Mouse (Mus musculus): ENCODE results near the gene Zfp687. TPM values are rescaled to one million over a fixed set of nuclear protein-coding genes. Genes with fewer than 3 reads are reported as not detected.

The Zfp687 gene
- polyA plus RNA-seq, 1 experiment from 2014 or later: 23.3 TPM

DNA sequence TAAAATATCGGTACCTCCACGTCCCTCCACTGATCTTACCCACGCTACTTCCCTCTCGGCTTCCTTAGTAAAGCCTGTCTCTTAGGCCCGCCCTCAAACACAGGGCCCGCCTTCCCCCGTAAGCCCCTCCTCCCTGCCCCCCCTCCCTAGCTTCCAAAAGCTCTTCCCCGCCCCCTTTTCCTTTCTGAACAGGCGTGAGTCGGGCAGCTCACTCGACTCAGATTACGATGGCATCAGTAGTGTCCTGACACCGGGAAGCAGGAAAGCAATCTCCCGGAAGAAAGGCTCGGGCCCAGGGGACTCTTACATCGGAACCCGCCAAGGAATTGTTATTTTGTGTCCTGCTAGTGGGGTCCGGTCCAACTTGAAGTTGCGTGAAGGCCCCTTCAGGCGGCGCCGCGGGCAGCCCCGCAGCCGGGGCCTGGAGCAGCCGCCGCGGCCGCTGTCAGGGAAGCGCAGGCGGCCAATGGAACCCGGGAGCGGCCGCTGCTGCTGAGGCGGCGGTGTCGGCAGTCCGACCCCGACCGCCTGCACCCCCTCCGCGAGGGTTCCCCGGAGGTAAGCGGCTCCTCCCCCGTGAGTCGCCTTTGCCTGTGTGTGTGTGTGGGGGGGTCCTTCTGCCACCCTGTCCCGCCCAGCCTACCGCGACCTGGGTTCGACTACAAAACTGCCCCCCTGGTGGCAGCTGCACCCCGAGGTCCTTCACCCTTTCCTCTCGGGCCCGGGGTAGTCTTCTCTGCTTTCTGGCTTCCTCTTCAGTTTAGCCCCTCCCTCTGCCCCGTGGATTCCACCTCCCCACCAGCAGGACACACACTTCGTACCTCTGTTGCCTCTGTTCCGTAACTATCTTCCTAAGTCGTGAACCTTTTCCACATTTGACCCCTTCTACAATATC lies 40.5 kb downstream of the Zfp687 start, which contains the start of gene Pi4kb:
TSS of gene Pi4kb (plus strand) at position 204 of the 895 bp plus-strand sequence.
- 0 out of 2 replicates have a peak, but pooled peaks cover 2% of the 10 kb centered on the region for H3K36me3 ChIP-seq (ENCODE audit: control insufficient read depth, insufficient read depth, low read length)
- H3K9me3 ChIP-seq (ENCODE audit: control insufficient read depth, low read length): no peaks in the 10 kb centered on the region
- peak within 1 kb of the TSS; percentile 80 for H3K4me2 ChIP-seq (ENCODE audit: low read depth, low read length)
- H3K4me3 ChIP-seq (ENCODE audit: low read length): peak within 1 kb of the TSS; percentile 94
- H3K27ac ChIP-seq (ENCODE audit: low read length): peak within 1 kb of the TSS; percentile 95
- peak within 1 kb of the TSS; percentile 96 for H3K9ac ChIP-seq (ENCODE audit: low read length)
- H3K4me1 ChIP-seq (replicated peaks; ENCODE audit: control insufficient read depth, insufficient read depth, low read length): peaks cover 17% of the 10 kb centered on the region
- WGBS: 0% methylated on average over 45 of the region's 57 CpGs
- no peaks in the 10 kb centered on the region for H3K27me3 ChIP-seq (ENCODE audit: control insufficient read depth, insufficient read depth, low read depth, low read length)
- peak; percentile 94 for ATAC-seq (ENCODE audit: low read depth)

DNA sequence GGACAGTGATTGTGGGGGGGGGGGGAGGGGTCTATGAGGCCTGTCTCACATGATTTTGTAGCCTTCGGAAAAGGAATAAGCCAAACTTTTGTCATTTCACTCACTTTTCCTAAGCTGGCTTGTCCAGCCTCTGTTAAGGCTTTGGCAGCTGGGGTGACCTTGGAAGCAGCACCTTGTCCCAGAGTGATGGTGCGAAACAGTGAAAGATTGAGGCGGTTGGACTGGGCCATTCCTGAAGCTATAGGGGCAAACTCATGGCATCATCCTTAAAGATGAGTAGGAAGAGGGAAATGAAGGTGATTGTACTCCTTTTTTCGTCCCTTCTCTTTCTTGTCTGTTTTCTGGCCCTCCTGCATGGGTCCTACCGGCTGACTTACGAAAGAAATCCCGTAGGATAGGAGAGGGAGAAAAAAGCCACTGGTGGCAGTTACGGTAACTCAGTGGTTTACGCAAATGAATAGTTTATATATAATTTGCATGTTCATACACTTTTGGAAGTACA lies 41.2 kb downstream of the Zfp687 start:
- 0 out of 2 replicates have a peak, but pooled peaks cover 2% of the 10 kb centered on the region for H3K36me3 ChIP-seq (ENCODE audit: control insufficient read depth, insufficient read depth, low read length)
- whole genome bisulfite sequencing: 19% methylated on average over 9 of the region's 9 CpGs
- H3K4me2 ChIP-seq (ENCODE audit: low read depth, low read length): peak overlapping the region; percentile 80
- peaks cover 17% of the 10 kb centered on the region for H3K4me1 ChIP-seq (replicated peaks; ENCODE audit: control insufficient read depth, insufficient read depth, low read length)
- H3K27ac ChIP-seq (ENCODE audit: low read length): peak overlapping the region; percentile 39; the same call in 1 of the 2 replicates
- H3K9me3 ChIP-seq (ENCODE audit: control insufficient read depth, low read length): no peaks in the 10 kb centered on the region
- peak overlapping the region; percentile 94 for H3K4me3 ChIP-seq (ENCODE audit: low read length)
- H3K27me3 ChIP-seq (ENCODE audit: control insufficient read depth, insufficient read depth, low read depth, low read length): no peaks in the 10 kb centered on the region
- H3K9ac ChIP-seq (ENCODE audit: low read length): peak overlapping the region; percentile 96
- peak; percentile 16 for ATAC-seq (ENCODE audit: low read depth)

DNA sequence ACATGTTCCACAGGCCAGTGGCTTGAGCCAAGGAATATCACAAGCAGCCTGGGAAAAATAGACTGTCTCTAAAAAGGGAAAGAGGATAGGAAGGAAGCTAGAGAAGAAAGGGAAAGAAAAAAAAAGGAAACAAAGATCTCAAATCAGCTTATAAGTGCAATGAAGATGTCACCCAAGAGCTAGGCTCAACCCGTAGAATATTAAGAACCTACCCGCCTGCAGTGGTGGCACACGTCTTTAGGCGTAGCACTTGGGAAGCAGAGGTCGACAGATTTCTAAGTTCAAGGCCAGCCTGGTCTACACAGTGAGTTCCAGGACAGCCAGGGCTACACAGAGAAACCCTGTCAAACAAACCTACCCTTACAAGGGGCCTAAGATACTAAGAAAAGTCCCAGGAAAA lies 41.6 kb downstream of the Zfp687 start:
- ATAC-seq (ENCODE audit: low read depth): no peak
- WGBS: 75% methylated on average over 5 of the region's 5 CpGs
- peaks cover 17% of the 10 kb centered on the region for H3K4me1 ChIP-seq (replicated peaks; ENCODE audit: control insufficient read depth, insufficient read depth, low read length)
- no peak overlapping the region for H3K9ac ChIP-seq (ENCODE audit: low read length)
- no peaks in the 10 kb centered on the region for H3K9me3 ChIP-seq (ENCODE audit: control insufficient read depth, low read length)
- H3K27ac ChIP-seq (ENCODE audit: low read length): no peak overlapping the region
- no peaks in the 10 kb centered on the region for H3K27me3 ChIP-seq (ENCODE audit: control insufficient read depth, insufficient read depth, low read depth, low read length)
- no peak overlapping the region; the same call in 1 of the 2 replicates for H3K4me3 ChIP-seq (ENCODE audit: low read length)
- 0 out of 2 replicates have a peak, but pooled peaks cover 2% of the 10 kb centered on the region for H3K36me3 ChIP-seq (ENCODE audit: control insufficient read depth, insufficient read depth, low read length)
- H3K4me2 ChIP-seq (ENCODE audit: low read depth, low read length): peak overlapping the region; percentile 80

DNA sequence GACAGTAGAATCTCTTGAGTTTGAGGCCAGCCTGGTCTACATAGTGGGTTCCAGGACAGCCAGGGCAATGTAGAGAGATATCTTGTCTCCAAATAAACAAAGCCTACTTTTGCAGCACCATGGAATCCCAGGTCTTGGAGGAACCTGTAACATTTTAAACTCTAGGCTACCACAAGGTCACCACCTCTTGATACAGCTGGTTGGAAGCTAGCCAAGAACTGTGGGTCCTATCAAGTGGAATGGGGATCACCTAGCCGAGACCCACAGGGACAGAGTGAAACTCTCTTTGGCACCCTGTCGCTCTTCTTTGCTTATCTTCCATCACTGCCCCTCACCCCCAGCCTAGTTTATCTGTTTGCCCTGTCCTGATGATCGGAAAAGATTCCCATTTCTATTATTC lies 42.7 kb downstream of the Zfp687 start:
- Histone ChIP-seq H3K9me3 (ENCODE audit: control insufficient read depth, low read length) (no peaks in the 10 kb centered on the region), H3K36me3 (ENCODE audit: control insufficient read depth, insufficient read depth, low read length) (0 out of 2 replicates have a peak, but pooled peaks cover 2% of the 10 kb centered on the region), H3K9ac (ENCODE audit: low read length) (no peak overlapping the region), H3K27me3 (ENCODE audit: control insufficient read depth, insufficient read depth, low read depth, low read length) (no peaks in the 10 kb centered on the region), H3K4me2 (ENCODE audit: low read depth, low read length) (no peak overlapping the region), H3K4me3 (ENCODE audit: low read length) (no peak overlapping the region), H3K27ac (ENCODE audit: low read length) (no peak overlapping the region), H3K4me1 (replicated peaks; ENCODE audit: control insufficient read depth, insufficient read depth, low read length) (peaks cover 17% of the 10 kb centered on the region)
- WGBS: 65% methylated on average over 3 of the region's 3 CpGs
- no peak for ATAC-seq (ENCODE audit: low read depth)

DNA sequence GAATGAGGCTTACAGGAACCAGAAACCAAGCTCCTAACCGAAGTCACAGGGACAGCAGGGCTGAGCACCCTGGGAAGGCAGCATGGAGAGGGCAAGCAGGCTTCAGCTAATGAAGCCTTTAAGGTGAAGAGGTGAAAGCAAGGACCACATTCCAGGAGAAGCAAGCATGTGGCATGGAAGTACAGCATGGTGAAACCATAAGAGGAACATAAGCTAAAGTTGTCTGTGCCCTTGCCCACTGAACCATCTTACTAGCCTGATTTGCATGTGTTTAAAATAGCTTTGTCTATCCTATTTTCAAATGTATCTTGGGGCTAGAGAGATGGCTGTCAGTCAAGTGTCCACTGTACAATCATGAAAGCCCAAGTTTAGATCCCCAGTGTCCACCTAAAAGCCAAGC lies 49.4 kb downstream of the Zfp687 start:
- Histone ChIP-seq H3K27ac (ENCODE audit: low read length) (no peak overlapping the region), H3K4me3 (ENCODE audit: low read length) (no peak overlapping the region), H3K4me1 (replicated peaks; ENCODE audit: control insufficient read depth, insufficient read depth, low read length) (no peaks in the 10 kb centered on the region), H3K9ac (ENCODE audit: low read length) (no peak overlapping the region), H3K27me3 (ENCODE audit: control insufficient read depth, insufficient read depth, low read depth, low read length) (no peaks in the 10 kb centered on the region), H3K36me3 (ENCODE audit: control insufficient read depth, insufficient read depth, low read length) (no peaks in the 10 kb centered on the region), H3K4me2 (ENCODE audit: low read depth, low read length) (no peak overlapping the region), H3K9me3 (ENCODE audit: control insufficient read depth, low read length) (no peaks in the 10 kb centered on the region)
- 67% methylated on average over 1 of the region's 1 CpGs for WGBS
- ATAC-seq (ENCODE audit: low read depth): no peak

DNA sequence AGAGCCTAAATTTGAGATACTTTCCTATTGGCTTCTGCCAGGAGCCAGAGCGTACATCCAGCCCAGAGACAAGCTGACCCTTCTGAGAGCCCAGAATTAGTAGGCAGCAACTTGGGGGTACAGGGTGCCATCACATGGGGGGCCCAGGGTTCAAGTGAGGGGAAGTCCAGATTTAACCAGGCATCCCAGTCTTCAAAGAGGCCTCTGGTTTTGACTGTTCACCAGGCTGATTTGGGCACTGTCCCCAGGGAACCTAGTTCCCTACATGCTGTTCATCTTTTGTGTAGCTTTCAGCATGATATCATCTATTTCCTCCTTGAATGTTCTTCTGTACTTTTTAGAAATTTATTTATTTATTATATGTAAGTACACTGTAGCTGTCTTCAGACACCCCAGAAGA lies 50.3 kb downstream of the Zfp687 start:
- Histone ChIP-seq H3K4me2 (ENCODE audit: low read depth, low read length) (no peak overlapping the region), H3K27ac (ENCODE audit: low read length) (no peak overlapping the region), H3K9me3 (ENCODE audit: control insufficient read depth, low read length) (no peaks in the 10 kb centered on the region), H3K4me1 (replicated peaks; ENCODE audit: control insufficient read depth, insufficient read depth, low read length) (no peaks in the 10 kb centered on the region), H3K9ac (ENCODE audit: low read length) (no peak overlapping the region), H3K27me3 (ENCODE audit: control insufficient read depth, insufficient read depth, low read depth, low read length) (no peaks in the 10 kb centered on the region), H3K36me3 (ENCODE audit: control insufficient read depth, insufficient read depth, low read length) (no peaks in the 10 kb centered on the region), H3K4me3 (ENCODE audit: low read length) (no peak overlapping the region)
- 97% methylated on average over 1 of the region's 1 CpGs for WGBS
- ATAC-seq (ENCODE audit: low read depth): no peak

DNA sequence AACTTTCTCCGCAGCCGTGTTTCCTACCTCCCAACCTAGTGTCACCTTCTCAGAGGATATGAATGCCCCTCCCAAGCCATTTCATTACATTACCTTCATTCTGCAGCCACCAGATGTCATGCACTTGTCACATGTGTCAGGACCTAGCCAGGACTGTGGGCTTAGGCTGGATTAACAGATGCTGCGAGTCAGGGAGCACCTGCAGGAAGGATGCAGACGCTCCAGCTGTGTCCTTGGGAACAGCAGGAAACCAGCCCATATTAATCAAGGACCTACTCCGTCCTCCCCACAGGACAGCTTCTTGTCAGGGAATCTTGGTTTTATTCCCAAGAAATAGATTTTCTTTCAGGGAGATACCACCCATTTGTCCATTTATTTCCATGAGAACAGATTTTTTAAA lies 54.9 kb downstream of the Zfp687 start:
- H3K36me3 ChIP-seq (ENCODE audit: control insufficient read depth, insufficient read depth, low read length): peaks cover 35% of the 10 kb centered on the region
- H3K4me3 ChIP-seq (ENCODE audit: low read length): no peak overlapping the region
- ATAC-seq (ENCODE audit: low read depth): no peak
- WGBS: 55% methylated on average over 5 of the region's 5 CpGs
- no peaks in the 10 kb centered on the region for H3K9me3 ChIP-seq (ENCODE audit: control insufficient read depth, low read length)
- no peaks in the 10 kb centered on the region for H3K27me3 ChIP-seq (ENCODE audit: control insufficient read depth, insufficient read depth, low read depth, low read length)
- no peak overlapping the region for H3K9ac ChIP-seq (ENCODE audit: low read length)
- no peak overlapping the region for H3K4me2 ChIP-seq (ENCODE audit: low read depth, low read length)
- H3K27ac ChIP-seq (ENCODE audit: low read length): no peak overlapping the region
- no peaks in the 10 kb centered on the region; the same call in none of the 2 replicates for H3K4me1 ChIP-seq (replicated peaks; ENCODE audit: control insufficient read depth, insufficient read depth, low read length)

DNA sequence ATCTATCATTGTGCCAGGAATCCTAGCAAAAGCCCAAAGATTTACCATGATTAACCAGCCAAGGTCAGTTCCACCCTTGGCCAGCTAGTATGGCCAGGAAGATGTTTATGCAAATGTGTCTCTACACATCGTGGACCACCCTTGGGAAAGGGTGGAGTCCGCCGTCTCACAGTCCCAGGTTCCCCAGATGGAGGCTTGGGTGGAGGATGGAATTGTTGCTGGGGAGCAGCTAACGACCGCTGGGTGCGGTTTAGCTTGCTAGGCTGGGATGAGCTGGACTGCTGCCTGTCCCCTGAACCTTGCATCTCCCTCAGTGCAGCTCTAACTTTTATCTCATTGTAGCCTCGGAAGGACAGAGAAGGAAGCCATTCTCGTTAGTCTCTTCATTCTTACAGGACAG lies 55.4 kb downstream of the Zfp687 start:
- Histone ChIP-seq H3K4me2 (ENCODE audit: low read depth, low read length) (no peak overlapping the region), H3K27ac (ENCODE audit: low read length) (no peak overlapping the region), H3K4me3 (ENCODE audit: low read length) (no peak overlapping the region), H3K9me3 (ENCODE audit: control insufficient read depth, low read length) (no peaks in the 10 kb centered on the region), H3K36me3 (ENCODE audit: control insufficient read depth, insufficient read depth, low read length) (peaks cover 35% of the 10 kb centered on the region), H3K9ac (ENCODE audit: low read length) (no peak overlapping the region), H3K4me1 (replicated peaks; ENCODE audit: control insufficient read depth, insufficient read depth, low read length) (peaks cover 4% of the 10 kb centered on the region), H3K27me3 (ENCODE audit: control insufficient read depth, insufficient read depth, low read depth, low read length) (no peaks in the 10 kb centered on the region)
- 43% methylated on average over 8 of the region's 8 CpGs for WGBS
- ATAC-seq (ENCODE audit: low read depth): no peak

DNA sequence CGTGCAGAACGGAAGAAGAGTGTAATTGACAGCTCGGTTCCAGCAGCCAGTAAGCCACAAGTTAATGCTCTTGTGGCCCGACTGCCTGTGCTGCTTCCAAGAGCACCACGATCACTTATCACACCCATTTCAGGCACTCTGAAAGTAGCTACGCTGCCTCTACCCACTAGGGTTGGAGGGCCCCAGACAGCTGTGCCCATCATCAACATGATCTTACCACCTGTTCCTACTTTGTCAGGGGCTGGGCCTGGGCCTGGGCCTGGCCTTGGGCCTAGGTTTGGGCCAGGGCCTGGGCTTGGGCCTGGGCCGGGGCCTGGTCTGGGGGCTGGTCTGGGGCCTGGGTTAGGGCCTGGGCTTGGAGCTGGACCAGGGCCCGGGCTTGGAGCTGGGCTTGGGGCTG lies 57.0 kb downstream of the Zfp687 start:
- Histone ChIP-seq H3K4me3 (ENCODE audit: low read length) (no peak overlapping the region), H3K36me3 (ENCODE audit: control insufficient read depth, insufficient read depth, low read length) (peaks cover 35% of the 10 kb centered on the region), H3K9me3 (ENCODE audit: control insufficient read depth, low read length) (no peaks in the 10 kb centered on the region), H3K9ac (ENCODE audit: low read length) (no peak overlapping the region), H3K4me2 (ENCODE audit: low read depth, low read length) (no peak overlapping the region), H3K27me3 (ENCODE audit: control insufficient read depth, insufficient read depth, low read depth, low read length) (no peaks in the 10 kb centered on the region), H3K4me1 (replicated peaks; ENCODE audit: control insufficient read depth, insufficient read depth, low read length) (peaks cover 7% of the 10 kb centered on the region), H3K27ac (ENCODE audit: low read length) (no peak overlapping the region)
- ATAC-seq (ENCODE audit: low read depth): no peak
- WGBS: 84% methylated on average over 8 of the region's 8 CpGs

All from lung, embryonic 16.5 days (tissue).